Mouse (Mus musculus) brown adipose tissue, adult 24 weeks (tissue): ENCODE measurements around the gene Gcm1. TPM values are rescaled to one million over a fixed set of nuclear protein-coding genes. Genes with fewer than 3 reads are reported as not detected.

ENCODE experiments used
- H3K27ac ChIP-seq: fragments of 200-500 bp; replicated peaks from 2 replicates; pipeline ENCODE4 v1.5.1; 2012; ENCODE audit warnings: low read depth, mild to moderate bottlenecking, low read length
- H3K4me1 ChIP-seq: fragments of 200-500 bp; 2 replicates; pipeline ENCODE4 v1.6.1; 2012; ENCODE audit warnings: low read length, mixed read lengths; ENCODE audit not compliant: control insufficient read depth, insufficient read depth, insufficient read length
- H3K4me3 ChIP-seq: fragments of 200-500 bp; 2 replicates; pipeline ENCODE4 v1.5.1; 2012; ENCODE audit warnings: low read depth, mild to moderate bottlenecking, low read length, moderate library complexity; ENCODE audit not compliant: insufficient read depth
- polyA plus RNA-seq: library from polyadenylated mRNA; stranded (reverse); fragments of >200 nt; gene quantifications from 2 replicates; pipeline ENCODE4 v1.2.4, GENCODE M21; 2012; ENCODE audit not compliant: missing spikeins, insufficient read depth, insufficient read length

Gcm1 gene
- polyA plus RNA-seq, result not detected in 2 replicates

DNA sequence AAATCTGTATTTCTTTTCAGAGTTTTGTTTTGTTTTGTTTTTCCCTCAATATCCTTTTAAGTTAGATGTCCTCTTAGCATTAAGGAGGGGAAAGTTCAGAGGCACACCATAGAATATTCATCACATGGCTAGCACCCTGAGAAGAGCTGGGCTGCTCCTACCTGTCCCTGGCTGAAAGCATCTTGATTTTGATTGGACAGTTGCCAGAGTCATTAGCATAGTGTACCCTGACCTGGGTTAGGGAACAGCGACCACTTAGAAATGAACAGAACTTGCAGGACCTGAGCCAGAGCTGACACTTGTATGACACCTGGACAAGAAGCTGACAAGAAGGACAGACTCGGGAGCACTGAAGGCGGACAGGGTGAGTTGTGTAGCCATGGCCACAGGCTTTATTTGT, at the start of gene Gcm1:
TSS of gene Gcm1 (plus strand) at position 248 of the 400 bp plus-strand sequence.
- H3K4me3 ChIP-seq, result no peak within 1 kb of the TSS
- no peaks in the 10 kb centered on the region for H3K4me1 ChIP-seq
- no peak within 1 kb of the TSS for H3K27ac ChIP-seq

GRCm38 (mm10) chr9:78003278-78003677, 48.4 kb upstream of the Gcm1 start:
- Histone ChIP-seq H3K4me1 (peaks cover 2% of the 10 kb centered on the region; the same call in 1 of the 2 replicates), H3K4me3 (no peak overlapping the region), H3K27ac (no peak overlapping the region)

GRCm38 (mm10) chr9:78005481-78005880, 46.2 kb upstream of the Gcm1 start:
- Histone ChIP-seq H3K4me1 (peaks cover 2% of the 10 kb centered on the region; the same call in 1 of the 2 replicates), H3K27ac (no peak overlapping the region), H3K4me3 (no peak overlapping the region)

DNA sequence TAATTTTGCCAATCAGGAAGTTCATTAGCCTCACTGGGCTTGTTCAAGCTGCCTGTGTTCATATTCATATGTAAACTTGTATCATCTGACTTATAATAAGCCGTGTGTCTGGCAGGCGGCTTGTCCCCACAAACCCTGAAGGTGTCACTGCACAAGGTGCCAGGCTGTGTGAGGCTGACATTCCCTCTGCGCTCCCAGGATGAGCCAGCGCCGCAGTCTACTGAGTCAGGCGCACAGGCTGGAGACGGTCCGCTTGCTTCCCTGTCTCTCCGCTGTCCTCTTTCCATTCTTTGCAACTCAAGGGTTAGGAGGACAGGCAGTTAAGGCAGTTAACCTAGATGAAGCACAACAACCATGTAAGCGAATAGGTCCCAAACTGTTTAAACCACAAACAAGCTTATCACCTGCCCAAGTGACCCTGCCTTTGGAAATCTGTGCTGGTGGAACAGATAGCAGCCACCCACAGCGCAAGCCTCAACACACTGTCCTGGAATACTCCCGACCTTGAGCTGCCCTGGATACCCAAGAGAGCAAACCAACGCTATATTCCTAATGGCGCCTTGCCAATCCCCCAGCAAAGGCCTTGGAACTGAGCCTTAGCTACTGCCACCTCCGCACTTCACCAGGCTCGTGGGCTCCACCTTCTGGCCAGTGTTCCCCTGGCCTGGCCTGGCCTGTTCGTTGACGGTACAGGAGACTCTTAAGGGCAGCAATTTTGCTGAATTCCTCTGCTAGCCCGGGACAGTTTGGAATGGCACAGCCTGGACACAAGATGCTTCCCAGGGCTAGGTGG, 45.3 kb upstream of the Gcm1 start:
- Histone ChIP-seq H3K4me3 (no peak overlapping the region), H3K4me1 (peaks cover 2% of the 10 kb centered on the region; the same call in 1 of the 2 replicates), H3K27ac (no peak overlapping the region)

GRCm38 (mm10) chr9:78009382-78009781, 42.3 kb upstream of the Gcm1 start:
- Histone ChIP-seq H3K4me3 (no peak overlapping the region), H3K4me1 (peaks cover 2% of the 10 kb centered on the region; the same call in 1 of the 2 replicates), H3K27ac (no peak overlapping the region)

GRCm38 (mm10) chr9:78010187-78010586, 41.5 kb upstream of the Gcm1 start:
- H3K27ac ChIP-seq, result no peak overlapping the region
- H3K4me1 ChIP-seq, result peaks cover 2% of the 10 kb centered on the region; the same call in 1 of the 2 replicates
- H3K4me3 ChIP-seq, result no peak overlapping the region

DNA sequence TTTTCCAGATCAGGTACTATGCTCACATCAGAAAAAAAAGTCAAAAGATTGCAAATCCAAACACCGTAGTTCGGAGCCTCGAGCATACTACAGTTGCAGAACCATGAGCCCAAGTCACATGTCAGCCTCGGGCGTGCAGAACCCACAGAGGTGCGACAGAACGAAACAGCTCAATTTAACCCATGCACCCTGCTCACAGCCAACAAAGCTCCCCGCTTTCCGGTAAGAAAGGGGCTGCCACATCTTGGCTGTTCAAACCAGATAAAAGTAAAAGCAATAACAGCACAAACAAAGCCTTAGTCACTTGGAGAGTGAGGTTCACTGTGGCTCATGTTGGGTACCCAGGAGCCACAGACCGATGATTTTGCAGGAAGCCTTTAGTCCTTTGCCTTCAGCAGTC, 41.0 kb upstream of the Gcm1 start:
- H3K27ac ChIP-seq, result no peak overlapping the region
- no peak overlapping the region for H3K4me3 ChIP-seq
- peaks cover 2% of the 10 kb centered on the region; the same call in 1 of the 2 replicates for H3K4me1 ChIP-seq

- H3K4me3 ChIP-seq, result no peak overlapping the region
- H3K4me1 ChIP-seq, result no peaks in the 10 kb centered on the region
- no peak overlapping the region for H3K27ac ChIP-seq
Observed at GRCm38 (mm10) chr9:78012066-78012465, 39.7 kb upstream of the Gcm1 start.

GRCm38 (mm10) chr9:78012681-78013080, 39.0 kb upstream of the Gcm1 start:
- Histone ChIP-seq H3K27ac (no peak overlapping the region), H3K4me3 (no peak overlapping the region)

GRCm38 (mm10) chr9:78013813-78014212, 37.9 kb upstream of the Gcm1 start:
- Histone ChIP-seq H3K4me3 (no peak overlapping the region), H3K4me1 (no peaks in the 10 kb centered on the region), H3K27ac (no peak overlapping the region)

More at GRCm38 (mm10) chr9:78012681-78013080, 39.0 kb upstream of the Gcm1 start:
- H3K4me1 ChIP-seq, result no peaks in the 10 kb centered on the region

DNA sequence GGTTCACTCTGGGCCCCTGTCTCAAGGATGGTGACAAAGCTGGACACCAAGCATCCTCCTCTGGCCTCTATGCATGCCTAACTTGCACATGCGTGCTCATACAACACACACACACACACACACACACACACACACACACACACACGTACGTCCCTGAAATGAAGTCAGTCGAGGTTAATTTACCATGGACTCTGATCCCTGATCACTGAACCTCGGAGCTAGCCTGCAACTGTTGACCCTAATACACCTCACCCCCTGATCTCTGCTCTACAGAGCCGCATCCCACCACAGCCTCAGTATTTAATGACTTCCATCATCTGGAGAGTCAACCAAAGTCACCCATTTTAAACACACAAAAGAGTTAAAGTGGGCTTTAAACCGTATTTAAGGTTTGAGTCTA, 35.9 kb upstream of the Gcm1 start:
- no peak overlapping the region for H3K27ac ChIP-seq
- H3K4me3 ChIP-seq, result no peak overlapping the region
- no peaks in the 10 kb centered on the region for H3K4me1 ChIP-seq

DNA sequence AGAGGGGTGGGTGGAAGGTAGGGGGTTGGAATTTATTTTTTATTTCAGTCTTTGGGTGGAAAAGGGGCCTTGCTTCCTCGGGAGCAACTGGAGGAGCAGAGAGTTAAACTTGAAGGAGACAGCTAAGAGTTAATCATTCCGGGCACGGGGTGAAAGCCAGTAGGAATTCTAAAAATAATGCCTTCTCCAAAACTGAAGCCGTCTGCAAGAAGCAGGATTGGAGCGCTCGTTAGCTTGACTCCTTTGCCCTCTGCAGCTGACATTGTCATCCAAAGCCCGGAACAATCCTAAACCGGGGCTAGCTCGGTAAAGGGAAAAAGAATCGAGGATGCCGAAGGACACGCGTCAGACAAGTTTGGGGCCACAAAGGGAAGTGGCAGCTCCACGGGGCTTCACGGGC, 35.4 kb upstream of the Gcm1 start:
- H3K4me3 ChIP-seq, result no peak overlapping the region
- H3K27ac ChIP-seq, result no peak overlapping the region
- no peaks in the 10 kb centered on the region for H3K4me1 ChIP-seq

- Histone ChIP-seq H3K27ac (no peak overlapping the region), H3K4me1 (no peaks in the 10 kb centered on the region), H3K4me3 (no peak overlapping the region)
Observed at GRCm38 (mm10) chr9:78021256-78021655, 30.5 kb upstream of the Gcm1 start.

DNA sequence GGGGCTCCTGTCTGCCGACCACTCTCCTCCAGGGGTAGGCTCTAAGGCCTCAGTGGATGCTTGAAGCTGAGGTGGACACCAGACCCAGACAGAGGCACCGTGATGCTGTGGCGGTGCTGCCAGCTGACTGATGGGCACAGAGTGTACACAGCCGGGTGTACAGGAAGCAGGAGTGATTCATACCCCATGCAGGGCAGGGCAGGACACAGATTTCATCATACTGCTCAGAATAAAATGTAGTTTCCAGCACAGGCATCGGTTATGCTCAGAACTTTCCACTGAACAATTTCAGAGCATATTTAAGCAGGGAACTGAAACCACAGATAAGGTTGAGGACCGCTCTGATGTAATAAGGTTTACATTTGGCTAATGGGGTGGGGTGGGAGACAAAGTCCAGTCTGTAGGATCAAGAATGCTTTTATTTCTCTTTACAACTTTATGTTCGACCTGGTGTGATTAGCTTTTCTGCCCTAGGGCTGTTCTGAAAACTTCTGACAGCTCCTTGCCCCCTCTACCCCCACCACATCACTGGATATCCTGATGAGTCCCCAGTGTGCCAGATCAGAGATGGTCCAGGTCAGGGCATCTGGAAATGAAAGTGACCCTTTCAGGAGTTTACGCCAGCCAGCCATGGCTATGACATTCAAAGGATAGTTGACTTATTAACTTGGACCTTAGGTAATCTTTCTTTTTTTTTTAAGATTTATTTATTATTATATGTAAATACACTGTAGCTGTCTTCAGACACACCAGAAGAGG, 29.4 kb upstream of the Gcm1 start:
- Histone ChIP-seq H3K4me3 (no peak overlapping the region), H3K4me1 (no peaks in the 10 kb centered on the region)

DNA sequence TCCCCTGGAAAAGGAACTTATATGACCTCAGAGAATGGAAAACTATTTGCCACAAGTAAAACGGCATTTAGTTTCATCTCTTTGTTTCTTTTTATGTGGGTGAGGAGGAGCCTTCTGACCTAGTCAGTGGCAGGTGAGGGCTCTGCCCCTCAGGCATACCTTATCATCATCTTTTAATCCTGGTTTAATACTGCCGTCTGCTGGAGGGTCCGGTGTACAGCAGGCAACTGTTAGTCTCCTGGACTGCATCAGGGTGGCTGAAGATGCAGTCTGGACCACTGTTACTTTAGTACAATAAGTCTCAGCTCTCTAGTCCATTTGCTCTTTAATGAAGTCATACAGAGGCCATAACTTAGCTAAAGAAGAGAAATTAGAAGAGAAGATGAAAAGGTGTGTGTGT, 26.9 kb upstream of the Gcm1 start:
- no peaks in the 10 kb centered on the region for H3K4me1 ChIP-seq
- no peak overlapping the region for H3K27ac ChIP-seq
- no peak overlapping the region for H3K4me3 ChIP-seq

More for the DNA sequence above, 29.4 kb upstream of the Gcm1 start:
- H3K27ac ChIP-seq, result no peak overlapping the region
